Mouse (Mus musculus) MEL (cell line): ENCODE data around the gene Rrm1. TPM values are rescaled to one million over a fixed set of nuclear protein-coding genes. Genes with fewer than 3 reads are reported as not detected.

Experiments
- DNase-seq: peaks from one replicate; pipeline ENCODE4 v3.0.0; 2011; ENCODE audit warnings: low read depth, low spot score
- H3K27ac ChIP-seq: 2 replicates; pipeline ENCODE4 v1.5.1; 2012; ENCODE audit warnings: low read depth, mild to moderate bottlenecking, control low read depth, low read length, moderate library complexity; ENCODE audit not compliant: control insufficient read depth
- H3K27me3 ChIP-seq, 2 experiments: fragments of 150-350 bp in 1 of 2; sonication (generic) in 1 of 2; 2 replicates each; pipeline ENCODE4 v1.6.1; 2012; ENCODE audit warnings: low read length in 2 of 2, mild to moderate bottlenecking in 2 of 2, improper control_type of control experiment in 1 of 2, moderate library complexity in 1 of 2; ENCODE audit not compliant: insufficient read depth in 2 of 2, control insufficient read depth in 1 of 2
- H3K36me3 ChIP-seq, 2 experiments: 2 replicates each; pipeline ENCODE4 v1.6.1; 2012 to 2014; ENCODE audit warnings: low read length in 2 of 2, improper control_type of control experiment in 1 of 2, inconsistent platforms in 1 of 2, mild to moderate bottlenecking in 1 of 2; ENCODE audit not compliant: insufficient read depth in 2 of 2, control insufficient read depth in 1 of 2
- H3K4me1 ChIP-seq, 2 experiments: fragments of 150-350 bp in 1 of 2; sonication (generic) in 1 of 2; 2 replicates each; pipeline ENCODE4 v1.6.1; 2012; ENCODE audit warnings: low read length in 2 of 2, improper control_type of control experiment in 1 of 2, mild to moderate bottlenecking in 1 of 2; ENCODE audit not compliant: insufficient read depth in 2 of 2, control insufficient read depth in 1 of 2
- H3K4me3 ChIP-seq, 2 experiments: fragments of 150-350 bp in 1 of 2; sonication (generic) in 1 of 2; 2 replicates each; pipeline ENCODE4 v1.5.1; 2012; ENCODE audit warnings: low read depth in 2 of 2, low read length in 2 of 2, mild to moderate bottlenecking in 2 of 2, moderate library complexity in 2 of 2, control low read depth in 1 of 2, improper control_type of control experiment in 1 of 2; ENCODE audit not compliant: control insufficient read depth in 1 of 2, insufficient read depth in 1 of 2
- H3K79me2 ChIP-seq: 2 replicates; pipeline ENCODE4 v1.6.1; 2012; ENCODE audit warnings: mild to moderate bottlenecking, low read length, moderate library complexity; ENCODE audit not compliant: control insufficient read depth, poor library complexity, insufficient read depth
- H3K9ac ChIP-seq: 2 replicates; pipeline ENCODE4 v1.6.1; 2012; ENCODE audit warnings: low read depth, mild to moderate bottlenecking, control low read depth, low read length, moderate library complexity; ENCODE audit not compliant: control insufficient read depth, poor library complexity, severe bottlenecking
- H3K9me3 ChIP-seq: fragments of 150-350 bp; sonication (generic); replicated peaks from 2 replicates; pipeline ENCODE4 v1.6.1; 2012; ENCODE audit warnings: mild to moderate bottlenecking, low read length, improper control_type of control experiment, moderate library complexity; ENCODE audit not compliant: insufficient read depth
- CHD2 ChIP-seq: IDR thresholded peaks from 2 replicates; pipeline ENCODE4 v1.6.1; 2011; ENCODE audit warnings: low read length, improper control_type of control experiment
- GABPA ChIP-seq: IDR thresholded peaks from 2 replicates; pipeline ENCODE4 v1.6.1; 2012; ENCODE audit warnings: low read depth, mild to moderate bottlenecking, inconsistent platforms, low read length, improper control_type of control experiment, moderate library complexity
- HCFC1 ChIP-seq: IDR thresholded peaks from 2 replicates; pipeline ENCODE4 v1.6.1; 2012; ENCODE audit warnings: low read depth, mild to moderate bottlenecking, inconsistent platforms, low read length, improper control_type of control experiment, moderate library complexity
- MEF2A ChIP-seq: IDR thresholded peaks from 2 replicates; pipeline ENCODE4 v1.6.1; 2014; ENCODE audit warnings: low read depth, mild to moderate bottlenecking, inconsistent platforms, low read length, improper control_type of control experiment; ENCODE audit not compliant: poor library complexity, insufficient replicate concordance, severe bottlenecking; ENCODE audit errors: extremely low read depth
- MXI1 ChIP-seq: IDR thresholded peaks from 2 replicates; pipeline ENCODE4 v1.6.1; 2011; ENCODE audit warnings: mild to moderate bottlenecking, low read depth, low read length, improper control_type of control experiment
- MYC ChIP-seq: IDR thresholded peaks from 2 replicates; pipeline ENCODE4 v1.6.1; 2011; ENCODE audit warnings: low read depth, mild to moderate bottlenecking, low read length, improper control_type of control experiment, moderate library complexity
- NELFE ChIP-seq: IDR thresholded peaks from 2 replicates; pipeline ENCODE4 v1.6.1; 2011; ENCODE audit warnings: low read depth, low read length, improper control_type of control experiment
- NRF1 ChIP-seq: IDR thresholded peaks from 2 replicates; pipeline ENCODE4 v1.6.1; 2014; ENCODE audit warnings: low read depth, mild to moderate bottlenecking, inconsistent platforms, low read length, improper control_type of control experiment, moderate library complexity; ENCODE audit not compliant: poor library complexity, insufficient read depth, severe bottlenecking
- POLR2A ChIP-seq, 2 experiments: IDR thresholded peaks; 2 replicates each; pipeline ENCODE4 v1.6.1; 2011 to 2012; ENCODE audit warnings: low read length in 2 of 2, mild to moderate bottlenecking in 2 of 2, control low read depth in 1 of 2, improper control_type of control experiment in 1 of 2, low read depth in 1 of 2, moderate library complexity in 1 of 2; ENCODE audit not compliant: control insufficient read depth in 1 of 2, insufficient read depth in 1 of 2, poor library complexity in 1 of 2
- POLR2AphosphoS2 ChIP-seq: IDR thresholded peaks from 2 replicates; pipeline ENCODE4 v1.6.1; 2011; ENCODE audit warnings: low read length, improper control_type of control experiment
- POLR2AphosphoS5 ChIP-seq: IDR thresholded peaks from 2 replicates; pipeline ENCODE4 v1.6.1; 2012; ENCODE audit warnings: low read depth, borderline replicate concordance, mild to moderate bottlenecking, inconsistent platforms, low read length, moderate library complexity, mixed read lengths
- SMC3 ChIP-seq: IDR thresholded peaks from 2 replicates; pipeline ENCODE4 v1.6.1; 2011; ENCODE audit warnings: low read depth, low read length, improper control_type of control experiment
- TBP ChIP-seq: IDR thresholded peaks from 2 replicates; pipeline ENCODE4 v1.8.0; 2011; ENCODE audit warnings: low read depth, low read length, improper control_type of control experiment
- TCF12 ChIP-seq: IDR thresholded peaks from 2 replicates; pipeline ENCODE4 v1.6.1; 2014; ENCODE audit warnings: low read depth, mild to moderate bottlenecking, inconsistent platforms, low read length, improper control_type of control experiment, moderate library complexity
- polyA plus RNA-seq, 2 experiments: library from polyadenylated mRNA; stranded (reverse) in 1 of 2; unstranded in 1 of 2; fragments of >175 nt in 1 of 2; fragments of >200 nt in 1 of 2; gene quantifications; 2 replicates each; pipeline versions ENCODE4 v1.2.1 to v1.2.4; 2012; ENCODE audit warnings: low replicate concordance in 2 of 2, low read depth in 1 of 2; ENCODE audit not compliant: insufficient read length in 2 of 2, insufficient read depth in 1 of 2, missing spikeins in 1 of 2
- total RNA-seq: library from RNA; depleted of rRNA; stranded (reverse); fragments of 300-350 nt; gene quantifications from 2 replicates; pipeline ENCODE4 v1.2.3, GENCODE M21; 2012; rRNA removed

Rrm1 gene
- total and polyA plus RNA-seq, 3 experiments = 147 to 228 TPM; not detected in 1

- Histone ChIP-seq H3K4me1 (peaks cover 2 to 11% of the 10 kb centered on the region in 2 experiments; a peak in 3 of 4 replicates), H3K27ac (no peak overlapping the region)
- no peak for DNase-seq
Observed at GRCm38 (mm10) chr7:102517051-102517335, 75.5 kb downstream of the Rrm1 start.

More at GRCm38 (mm10) chr7:102517051-102517335, 75.5 kb downstream of the Rrm1 start:
- Histone ChIP-seq H3K27me3 (peaks cover 5 to 6% of the 10 kb centered on the region in 2 experiments; a peak in 3 of 4 replicates), H3K79me2 (peaks cover 1% of the 10 kb centered on the region; the same call in 1 of the 2 replicates), H3K4me3 (no peak overlapping the region), H3K36me3 (peaks cover 0 to 6% of the 10 kb centered on the region in 2 experiments; a peak in 1 of 4 replicates), H3K9me3 (no peaks in the 10 kb centered on the region), H3K9ac (no peak overlapping the region)
- no peak for TF ChIP-seq MYC
- TF ChIP-seq HCFC1 = no peak
- no peak for TF ChIP-seq POLR2AphosphoS5
- no peak for TF ChIP-seq POLR2A (IDR thresholded peaks at IDR 0.05; ENCODE audit: control insufficient read depth in 1 of 2, insufficient read depth in 1 of 2, low read depth in 1 of 2, low read length in 2 of 2, poor library complexity in 1 of 2)
- no peak for TF ChIP-seq GABPA
- TF ChIP-seq MXI1 = no peak
- TF ChIP-seq NELFE = no peak
- no peak for TF ChIP-seq NRF1
- TF ChIP-seq SMC3 = no peak
- no peak for TF ChIP-seq POLR2AphosphoS2
- no peak for TF ChIP-seq MEF2A
- TF ChIP-seq CHD2 = no peak
- no peak for TF ChIP-seq TCF12
- no peak for TF ChIP-seq TBP

Other genes with a start within 250 kb of the Rrm1 start
- 25.9 and 31.7 TPM in 2 replicates for gene Nup98, start 231.5 kb upstream of the Rrm1 start, total RNA-seq
- 100 to 1,000 TPM in 1 of 2 experiments, 10 to 100 TPM in 1; 45.2 to 195 TPM for gene Nup98, start 231.5 kb upstream of the Rrm1 start, polyA plus RNA-seq
- 21.1 and 29.2 TPM in 2 replicates for gene Pgap2, start 231.5 kb upstream of the Rrm1 start, total RNA-seq
- gene Pgap2, start 231.5 kb upstream of the Rrm1 start, polyA plus RNA-seq = 10 to 100 TPM in 1 of 2 experiments, not detected in 1; 91.1 TPM
- 24.1 and 33.3 TPM in 2 replicates for gene Rhog, start 185.6 kb upstream of the Rrm1 start, total RNA-seq
- gene Rhog, start 185.6 kb upstream of the Rrm1 start, polyA plus RNA-seq = 100 to 1,000 TPM; 347 to 425 TPM
- gene Stim1, start 173.9 kb upstream of the Rrm1 start, total RNA-seq = 26.1 and 28.2 TPM in 2 replicates
- 10 to 100 TPM in 1 of 2 experiments, not detected in 1; 65.0 TPM for gene Stim1, start 173.9 kb upstream of the Rrm1 start, polyA plus RNA-seq
- 0.12 TPM in 1 of 2 replicates, not detected in the other for gene Olfr543, start 40.0 kb downstream of the Rrm1 start, total RNA-seq
- under 1 TPM in 1 of 2 experiments, not detected in 1; 0.61 TPM for gene Olfr543, start 40.0 kb downstream of the Rrm1 start, polyA plus RNA-seq
- gene Olfr544, start 46.6 kb downstream of the Rrm1 start, total RNA-seq = 0.04 and 0.07 TPM in 2 replicates
- under 1 TPM in 1 of 2 experiments, not detected in 1; 0.07 TPM for gene Olfr544, start 46.6 kb downstream of the Rrm1 start, polyA plus RNA-seq
- gene Olfr545, start 57.9 kb downstream of the Rrm1 start, total RNA-seq = 0.12 TPM in 1 of 2 replicates, not detected in the other
- gene Olfr545, start 57.9 kb downstream of the Rrm1 start, polyA plus RNA-seq = under 1 TPM in 1 of 2 experiments, not detected in 1; 0.25 TPM
- not detected in 2 replicates for gene Olfr547, start 93.1 kb downstream of the Rrm1 start, total RNA-seq
- gene Olfr547, start 93.1 kb downstream of the Rrm1 start, polyA plus RNA-seq = not detected
- not detected in 2 replicates for gene Olfr548-ps1, start 99.2 kb downstream of the Rrm1 start, total RNA-seq
- gene Olfr548-ps1, start 99.2 kb downstream of the Rrm1 start, polyA plus RNA-seq = not detected
- not detected in 2 replicates for gene Olfr549, start 108.2 kb downstream of the Rrm1 start, total RNA-seq
- gene Olfr549, start 108.2 kb downstream of the Rrm1 start, polyA plus RNA-seq = not detected
- gene Trim21, start 123.8 kb downstream of the Rrm1 start, total RNA-seq = 1.3 and 3.3 TPM in 2 replicates
- gene Trim21, start 123.8 kb downstream of the Rrm1 start, polyA plus RNA-seq = 1 to 10 TPM in 1 of 2 experiments, not detected in 1; 2.8 TPM
- gene Olfr550, start 129.7 kb downstream of the Rrm1 start, total RNA-seq = not detected in 2 replicates
- gene Olfr550, start 129.7 kb downstream of the Rrm1 start, polyA plus RNA-seq = not detected
- not detected in 2 replicates for gene Olfr551, start 150.2 kb downstream of the Rrm1 start, total RNA-seq
- gene Olfr551, start 150.2 kb downstream of the Rrm1 start, polyA plus RNA-seq = not detected
- not detected in 2 replicates for gene Olfr552, start 156.1 kb downstream of the Rrm1 start, total RNA-seq
- not detected for gene Olfr552, start 156.1 kb downstream of the Rrm1 start, polyA plus RNA-seq
- not detected in 2 replicates for gene Olfr553, start 176.5 kb downstream of the Rrm1 start, total RNA-seq
- gene Olfr553, start 176.5 kb downstream of the Rrm1 start, polyA plus RNA-seq = not detected
- gene Olfr554, start 196.7 kb downstream of the Rrm1 start, total RNA-seq = not detected in 2 replicates
- not detected for gene Olfr554, start 196.7 kb downstream of the Rrm1 start, polyA plus RNA-seq
- not detected in 2 replicates for gene Olfr555, start 217.1 kb downstream of the Rrm1 start, total RNA-seq
- gene Olfr555, start 217.1 kb downstream of the Rrm1 start, polyA plus RNA-seq = not detected
- not detected in 2 replicates for gene Olfr556, start 223.2 kb downstream of the Rrm1 start, total RNA-seq
- not detected for gene Olfr556, start 223.2 kb downstream of the Rrm1 start, polyA plus RNA-seq
- gene Trim68, start 245.6 kb downstream of the Rrm1 start, total RNA-seq = not detected in 2 replicates
- gene Trim68, start 245.6 kb downstream of the Rrm1 start, polyA plus RNA-seq = not detected